Mouse (Mus musculus) small intestine, adult 2 months (tissue): ENCODE results near the gene Ccdc28a. TPM values are rescaled to one million over a fixed set of nuclear protein-coding genes. Genes with fewer than 3 reads are reported as not detected.

Experiments
- H3K27ac ChIP-seq: fragments of 200-500 bp; 2 replicates; pipeline ENCODE4 v1.5.1; 2012; ENCODE audit warnings: low read depth, low read length, control low read depth, inconsistent platforms; ENCODE audit not compliant: insufficient read depth
- H3K27me3 ChIP-seq: fragments of 200-500 bp; 2 replicates; pipeline ENCODE4 v1.6.1; 2012; ENCODE audit warnings: mild to moderate bottlenecking, moderate library complexity, low read length, inconsistent platforms; ENCODE audit not compliant: control insufficient read depth, insufficient read depth
- H3K36me3 ChIP-seq: fragments of 200-500 bp; 2 replicates; pipeline ENCODE4 v1.6.1; 2012; ENCODE audit warnings: mild to moderate bottlenecking, low read length, control low read depth, inconsistent platforms; ENCODE audit not compliant: control insufficient read depth, insufficient read depth
- H3K4me1 ChIP-seq: fragments of 200-500 bp; 2 replicates; pipeline ENCODE4 v1.6.1; 2012; ENCODE audit warnings: low read length, inconsistent platforms, mixed read lengths; ENCODE audit not compliant: control insufficient read depth, insufficient read depth, insufficient read length
- H3K4me3 ChIP-seq: fragments of 200-500 bp; 2 replicates; pipeline ENCODE4 v1.5.1; 2012; ENCODE audit warnings: low read depth, mild to moderate bottlenecking, control low read depth, inconsistent platforms, low read length, moderate library complexity
- CTCF ChIP-seq: fragments of 200-500 bp; IDR thresholded peaks from 2 replicates; pipeline ENCODE4 v1.5.1; 2012; ENCODE audit warnings: low read depth, mild to moderate bottlenecking, control low read depth, inconsistent platforms, low read length, moderate library complexity, mixed read lengths; ENCODE audit not compliant: insufficient replicate concordance, insufficient read length; ENCODE audit errors: extremely low read depth
- POLR2A ChIP-seq: fragments of 200-500 bp; IDR thresholded peaks from 2 replicates; pipeline ENCODE4 v1.6.1; 2012; ENCODE audit warnings: low read depth, mild to moderate bottlenecking, control low read depth, inconsistent platforms, low read length, moderate library complexity
- WGBS: fragments of 180-500 bp; shearing (Covaris S2); methylation state at CpG from one replicate; pipeline ENCODE4 v1.1.7; 2018; 5-methylcytosine and 5-hydroxymethylcytosine counted together
- polyA plus RNA-seq: library from polyadenylated mRNA; depleted of rRNA; stranded (reverse); fragments of >200 nt; gene quantifications from 2 replicates; pipeline ENCODE4 v1.2.3, GENCODE M21; 2012

The Ccdc28a gene
- polyA plus RNA-seq, 1 experiment, result 28.8 TPM

- Histone ChIP-seq H3K36me3 (no peaks in the 10 kb centered on the region), H3K27me3 (no peaks in the 10 kb centered on the region), H3K4me1 (no peaks in the 10 kb centered on the region; the same call in 1 of the 2 replicates), H3K27ac (no peak overlapping the region), H3K4me3 (peak overlapping the region; percentile 83)
- WGBS, result 11% methylated on average over 14 of the region's 14 CpGs
- TF ChIP-seq CTCF (no peak), POLR2A (no peak)
Observed at GRCm38 (mm10) chr10:18235402-18235747, 577 bp upstream of the Ccdc28a start.

GRCm38 (mm10) chr10:18233891-18234290 lies 907 bp downstream of the Ccdc28a start:
- 44% methylated on average over 3 of the region's 3 CpGs for WGBS
- no peak overlapping the region for H3K4me3 ChIP-seq
- H3K27me3 ChIP-seq, result no peaks in the 10 kb centered on the region
- TF ChIP-seq POLR2A (no peak), CTCF (peak; percentile 20; the same call in 1 of the 2 replicates)
- no peaks in the 10 kb centered on the region; the same call in 1 of the 2 replicates for H3K4me1 ChIP-seq
- no peaks in the 10 kb centered on the region for H3K36me3 ChIP-seq
- H3K27ac ChIP-seq, result no peak overlapping the region

GRCm38 (mm10) chr10:18224386-18224785 lies 10.4 kb downstream of the Ccdc28a start:
- Histone ChIP-seq H3K4me3 (no peak overlapping the region), H3K36me3 (peaks cover 2% of the 10 kb centered on the region; the same call in 1 of the 2 replicates), H3K4me1 (no peaks in the 10 kb centered on the region), H3K27ac (no peak overlapping the region), H3K27me3 (no peaks in the 10 kb centered on the region)
- no peak for TF ChIP-seq CTCF
- TF ChIP-seq POLR2A, result no peak
- WGBS, result 91% methylated on average over 3 of the region's 3 CpGs

- 88% methylated on average over 10 of the region's 10 CpGs for WGBS
- TF ChIP-seq CTCF (no peak), POLR2A (no peak)
- Histone ChIP-seq H3K4me3 (no peak overlapping the region), H3K4me1 (no peaks in the 10 kb centered on the region), H3K27ac (no peak overlapping the region), H3K36me3 (peaks cover 5% of the 10 kb centered on the region), H3K27me3 (no peaks in the 10 kb centered on the region)
Observed at GRCm38 (mm10) chr10:18219351-18219750, 15.4 kb downstream of the Ccdc28a start.

- H3K4me1 ChIP-seq, result peaks cover 4% of the 10 kb centered on the region; the same call in 1 of the 2 replicates
- no peak overlapping the region for H3K27ac ChIP-seq
- no peak overlapping the region for H3K4me3 ChIP-seq
- H3K27me3 ChIP-seq, result no peaks in the 10 kb centered on the region
- no peak for TF ChIP-seq POLR2A
- TF ChIP-seq CTCF, result no peak
- peaks cover 6% of the 10 kb centered on the region for H3K36me3 ChIP-seq
- WGBS, result 83% methylated on average over 5 of the region's 5 CpGs
Observed at GRCm38 (mm10) chr10:18214124-18214523, 20.7 kb downstream of the Ccdc28a start.

GRCm38 (mm10) chr10:18213373-18213772 lies 21.4 kb downstream of the Ccdc28a start:
- 77% methylated on average over 4 of the region's 4 CpGs for WGBS
- Histone ChIP-seq H3K36me3 (peaks cover 5% of the 10 kb centered on the region), H3K27me3 (no peaks in the 10 kb centered on the region), H3K4me1 (peaks cover 4% of the 10 kb centered on the region; the same call in 1 of the 2 replicates), H3K27ac (no peak overlapping the region), H3K4me3 (no peak overlapping the region)
- TF ChIP-seq CTCF, result no peak
- TF ChIP-seq POLR2A, result no peak

GRCm38 (mm10) chr10:18210726-18211125 lies 24.1 kb downstream of the Ccdc28a start, which contains the start of gene Ect2l:
Gene Ect2l, minus strand, starts transcription at chr10:18210890.
- peak; percentile 72 for TF ChIP-seq CTCF
- no peak for TF ChIP-seq POLR2A
- Histone ChIP-seq H3K27ac (no peak within 1 kb of the TSS), H3K4me3 (no peak within 1 kb of the TSS), H3K4me1 (peaks cover 4% of the 10 kb centered on the region; the same call in 1 of the 2 replicates), H3K27me3 (no peaks in the 10 kb centered on the region), H3K36me3 (peaks cover 3% of the 10 kb centered on the region; the same call in 1 of the 2 replicates)
- 5% methylated on average over 11 of the region's 11 CpGs for WGBS

GRCm38 (mm10) chr10:18210119-18210518 lies 24.7 kb downstream of the Ccdc28a start:
- 62% methylated on average over 6 of the region's 6 CpGs for WGBS
- peaks cover 3% of the 10 kb centered on the region; the same call in 1 of the 2 replicates for H3K36me3 ChIP-seq
- no peak overlapping the region for H3K27ac ChIP-seq
- no peak overlapping the region for H3K4me3 ChIP-seq
- no peaks in the 10 kb centered on the region for H3K27me3 ChIP-seq
- TF ChIP-seq POLR2A, result no peak
- no peak for TF ChIP-seq CTCF
- peaks cover 4% of the 10 kb centered on the region; the same call in 1 of the 2 replicates for H3K4me1 ChIP-seq
